18 mouse cellular contexts compared by ENCODE assay signal in the genomic region with DNA sequence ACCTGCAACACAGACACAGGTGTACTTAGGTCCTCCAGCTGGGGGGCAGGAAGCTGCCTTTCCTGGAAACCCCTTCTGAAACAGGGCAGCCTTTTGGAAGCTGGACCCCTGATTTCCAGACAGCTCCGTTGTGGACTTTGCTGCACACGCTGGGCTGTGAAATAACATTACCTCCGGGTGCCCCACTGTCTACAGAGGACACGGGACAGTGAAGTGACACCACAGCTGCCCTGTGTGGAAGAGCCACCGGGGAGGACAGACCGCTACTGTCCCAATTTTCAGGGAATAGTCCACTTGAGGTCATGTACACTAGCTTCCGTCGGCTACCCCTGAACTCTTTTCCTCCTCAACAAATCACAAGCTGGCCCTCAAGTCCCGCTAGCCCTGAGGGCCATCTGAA. TPM values are rescaled to one million over a fixed set of nuclear protein-coding genes. Genes with fewer than 3 reads are reported as not detected.
DNase-seq lines count a peak whose midpoint lies in the region; ATAC-seq and TF ChIP-seq lines count a peak whose summit lies in the region.
"Had no signal": no experiment of that assay in that cellular context is flagged by ENCODE, and none has a peak within 500 bp of the region (broad histone marks: within the 10 kb centered on the region; RNA-seq: fewer than 3 reads in every experiment).

No protein-coding gene starts in this region.

- 80% methylated on average over 9 of the region's 9 CpGs for WGBS in heart, postnatal 0 days
- WGBS in midbrain, embryonic 10.5 days = 38% methylated on average over 9 of the region's 9 CpGs
- 55% methylated on average over 9 of the region's 9 CpGs for WGBS in midbrain, embryonic 15.5 days
- 28% methylated on average over 9 of the region's 9 CpGs for WGBS in limb, embryonic 11.5 days
- 62% methylated on average over 9 of the region's 9 CpGs for WGBS in liver, embryonic 15.5 days (ENCODE audit: insufficient replicate concordance)

- peak overlapping the region; percentile 1; the same call in 1 of the 2 replicates for H3K27ac ChIP-seq in heart, postnatal 0 days (ENCODE audit: low read depth)
- H3K27ac ChIP-seq in midbrain, embryonic 10.5 days (replicated peaks) = peak overlapping the region; percentile 84
- no peak overlapping the region for H3K27ac ChIP-seq in midbrain, embryonic 15.5 days
- peak overlapping the region; percentile 30; the same call in 1 of the 2 replicates for H3K27ac ChIP-seq in limb, embryonic 11.5 days (replicated peaks; ENCODE audit: low read depth, low read length)
- no peak overlapping the region for H3K27ac ChIP-seq in liver, embryonic 15.5 days (replicated peaks)

- no peak for TF ChIP-seq EP300 in heart, postnatal 0 days (IDR thresholded peaks at IDR 0.05; ENCODE audit: low read depth)

- DNase-seq in heart, postnatal 0 days (ENCODE audit: low spot score) = no peak
- DNase-seq in heart, adult 11 months = no peak
- no peak for DNase-seq in midbrain, embryonic 10.5 days (ENCODE audit: low spot score)
- no peak for DNase-seq in limb, embryonic 11.5 days (ENCODE audit: low spot score)
- DNase-seq in spleen, adult 12 weeks (ENCODE audit: low spot score) = no peak
- DNase-seq: adrenal gland, adult 2 months; cerebellum, adult 18-20 months; left cerebral cortex, postnatal 4 days; lung, postnatal 10 days had no signal

- no peaks in the 10 kb centered on the region for H3K9me3 ChIP-seq in heart, postnatal 0 days (replicated peaks; ENCODE audit: control insufficient read depth, low read length)
- H3K9me3 ChIP-seq in midbrain, embryonic 10.5 days (replicated peaks) = peaks cover 4% of the 10 kb centered on the region; the same call in 1 of the 2 replicates
- no peaks in the 10 kb centered on the region for H3K9me3 ChIP-seq in midbrain, embryonic 15.5 days
- H3K9me3 ChIP-seq in limb, embryonic 11.5 days (ENCODE audit: control insufficient read depth, low read length) = no peaks in the 10 kb centered on the region
- no peaks in the 10 kb centered on the region for H3K9me3 ChIP-seq in liver, embryonic 15.5 days (replicated peaks)

- H3K4me1 ChIP-seq in heart, postnatal 0 days (ENCODE audit: control insufficient read depth, insufficient read depth) = 0 out of 2 replicates have a peak, but pooled peaks cover 6% of the 10 kb centered on the region
- H3K4me1 ChIP-seq in midbrain, embryonic 10.5 days = peaks cover 88% of the 10 kb centered on the region
- peaks cover 10% of the 10 kb centered on the region; the same call in 1 of the 2 replicates for H3K4me1 ChIP-seq in midbrain, embryonic 15.5 days
- peaks cover 18% of the 10 kb centered on the region for H3K4me1 ChIP-seq in limb, embryonic 11.5 days (ENCODE audit: control insufficient read depth, insufficient read depth, low read length)
- peaks cover 20% of the 10 kb centered on the region for H3K4me1 ChIP-seq in liver, embryonic 15.5 days (replicated peaks)

- H3K9ac ChIP-seq in heart, postnatal 0 days (replicated peaks; ENCODE audit: low read depth, low read length) = no peak overlapping the region
- no peak overlapping the region for H3K9ac ChIP-seq in midbrain, embryonic 15.5 days
- 0 out of 2 replicates have a peak overlapping the region, but pooled peaks have one; percentile 4 for H3K9ac ChIP-seq in limb, embryonic 11.5 days (ENCODE audit: low read length)
- H3K9ac ChIP-seq in liver, embryonic 15.5 days = no peak overlapping the region

- no peak for ATAC-seq in heart, postnatal 0 days (ENCODE audit: insufficient read depth, low read depth)
- no peak for ATAC-seq in midbrain, embryonic 15.5 days (replicated peaks)
- no peak for ATAC-seq in limb, embryonic 11.5 days (ENCODE audit: insufficient number of reproducible peaks, low FRiP score, low TSS enrichment, low read depth)
- no peak for ATAC-seq in liver, embryonic 15.5 days (ENCODE audit: insufficient read depth)
- ATAC-seq: intestine, embryonic 16.5 days had no signal

- H3K4me3 ChIP-seq in heart, postnatal 0 days (ENCODE audit: low read depth, low read length) = no peak overlapping the region
- peak overlapping the region; percentile 46 for H3K4me3 ChIP-seq in midbrain, embryonic 10.5 days
- H3K4me3 ChIP-seq in midbrain, embryonic 15.5 days = no peak overlapping the region
- no peak overlapping the region for H3K4me3 ChIP-seq in limb, embryonic 11.5 days (ENCODE audit: low read depth, low read length)
- no peak overlapping the region for H3K4me3 ChIP-seq in liver, embryonic 15.5 days (replicated peaks)

- H3K36me3 ChIP-seq in heart, postnatal 0 days (replicated peaks; ENCODE audit: control insufficient read depth, insufficient read depth, low read length) = no peaks in the 10 kb centered on the region
- peaks cover 45% of the 10 kb centered on the region for H3K36me3 ChIP-seq in midbrain, embryonic 10.5 days
- H3K36me3 ChIP-seq in midbrain, embryonic 15.5 days (replicated peaks) = no peaks in the 10 kb centered on the region
- H3K36me3 ChIP-seq in limb, embryonic 11.5 days (ENCODE audit: control insufficient read depth, insufficient read depth, low read length) = no peaks in the 10 kb centered on the region
- no peaks in the 10 kb centered on the region for H3K36me3 ChIP-seq in liver, embryonic 15.5 days (replicated peaks)

- H3K27me3 ChIP-seq in heart, postnatal 0 days (ENCODE audit: control insufficient read depth, insufficient read depth, low read length) = no peaks in the 10 kb centered on the region
- no peaks in the 10 kb centered on the region for H3K27me3 ChIP-seq in midbrain, embryonic 10.5 days (ENCODE audit: low read depth, poor library complexity, severe bottlenecking)
- H3K27me3 ChIP-seq in midbrain, embryonic 15.5 days (replicated peaks) = no peaks in the 10 kb centered on the region
- H3K27me3 ChIP-seq in limb, embryonic 11.5 days (ENCODE audit: control insufficient read depth, insufficient read depth, low read length) = no peaks in the 10 kb centered on the region
- H3K27me3 ChIP-seq in liver, embryonic 15.5 days = no peaks in the 10 kb centered on the region

- no peak for TF ChIP-seq CTCF in heart, postnatal 0 days (IDR thresholded peaks at IDR 0.05; ENCODE audit: low read depth)

- no peak overlapping the region for H3K4me2 ChIP-seq in heart, postnatal 0 days (ENCODE audit: low read depth, low read length)
- no peak overlapping the region for H3K4me2 ChIP-seq in midbrain, embryonic 15.5 days
- H3K4me2 ChIP-seq in limb, embryonic 11.5 days (ENCODE audit: low read depth, severe bottlenecking) = no peak overlapping the region
- peak overlapping the region; percentile 27; the same call in 1 of the 2 replicates for H3K4me2 ChIP-seq in liver, embryonic 15.5 days

RNA-seq across cellular contexts. Expression of a gene that starts 15.9 kb away (rescaled TPM):
- total RNA-seq in heart, postnatal 0 days (2014; rRNA removed; ENCODE audit: low replicate concordance) = 8.5 and 17.9 TPM in 2 replicates
- polyA plus RNA-seq in heart, postnatal 0 days (2015; fragmentation: Nextera tagmentation; extraction: Ambion mirVana) = 3.0 and 3.3 TPM in 2 replicates
- polyA plus RNA-seq in midbrain, embryonic 10.5 days (2016; fragmentation: Nextera tagmentation; extraction: Ambion mirVana) = 28.5 and 32.0 TPM in 2 replicates
- 6.5 and 7.4 TPM in 2 replicates for polyA plus RNA-seq in midbrain, embryonic 15.5 days (2015; fragmentation: Nextera tagmentation; extraction: Ambion mirVana)
- 5.7 and 6.0 TPM in 2 replicates for polyA plus RNA-seq in limb, embryonic 11.5 days (2014; fragmentation: Nextera tagmentation; extraction: Ambion mirVana)
- polyA plus RNA-seq in liver, embryonic 15.5 days (2015; fragmentation: Nextera tagmentation; extraction: Ambion mirVana) = 1.6 and 1.9 TPM in 2 replicates
- total RNA-seq: MEL had no signal

RNA-seq across cellular contexts. Expression of a gene that starts 44.9 kb away (rescaled TPM):
- total RNA-seq in heart, postnatal 0 days (2014; rRNA removed; ENCODE audit: low replicate concordance) = 0.31 and 1.3 TPM in 2 replicates
- polyA plus RNA-seq in heart, postnatal 0 days (2015; fragmentation: Nextera tagmentation; extraction: Ambion mirVana) = 0.41 and 0.97 TPM in 2 replicates
- 3.4 and 3.9 TPM in 2 replicates for polyA plus RNA-seq in midbrain, embryonic 10.5 days (2016; fragmentation: Nextera tagmentation; extraction: Ambion mirVana)
- 20.0 and 21.9 TPM in 2 replicates for polyA plus RNA-seq in midbrain, embryonic 15.5 days (2015; fragmentation: Nextera tagmentation; extraction: Ambion mirVana)
- 1.0 and 1.3 TPM in 2 replicates for polyA plus RNA-seq in limb, embryonic 11.5 days (2014; fragmentation: Nextera tagmentation; extraction: Ambion mirVana)
- 11.3 and 14.2 TPM in 2 replicates for polyA plus RNA-seq in liver, embryonic 15.5 days (2015; fragmentation: Nextera tagmentation; extraction: Ambion mirVana)
- total RNA-seq: common myeloid progenitor, adult 5-6 weeks; granulocyte monocyte progenitor cell, adult 5-6 weeks; hematopoietic stem cell, adult 5-6 weeks; megakaryocyte-erythroid progenitor cell, adult 5-6 weeks had no signal

RNA-seq across cellular contexts. Expression of a gene that starts 58.0 kb away (rescaled TPM):
- not detected in 2 replicates for total RNA-seq in heart, postnatal 0 days (2014; rRNA removed; ENCODE audit: low replicate concordance)
- polyA plus RNA-seq in heart, postnatal 0 days (2015; fragmentation: Nextera tagmentation; extraction: Ambion mirVana) = 0.07 and 0.52 TPM in 2 replicates
- polyA plus RNA-seq in midbrain, embryonic 10.5 days (2016; fragmentation: Nextera tagmentation; extraction: Ambion mirVana) = not detected in 2 replicates
- 0.18 TPM in 1 of 2 replicates, not detected in the other for polyA plus RNA-seq in midbrain, embryonic 15.5 days (2015; fragmentation: Nextera tagmentation; extraction: Ambion mirVana)
- polyA plus RNA-seq in limb, embryonic 11.5 days (2014; fragmentation: Nextera tagmentation; extraction: Ambion mirVana) = not detected in 2 replicates
- polyA plus RNA-seq in liver, embryonic 15.5 days (2015; fragmentation: Nextera tagmentation; extraction: Ambion mirVana) = 0.66 and 0.84 TPM in 2 replicates
- total RNA-seq: common myeloid progenitor, adult 5-6 weeks; granulocyte monocyte progenitor cell, adult 5-6 weeks; hematopoietic stem cell, adult 5-6 weeks; left cerebral cortex, postnatal 4 days; megakaryocyte-erythroid progenitor cell, adult 5-6 weeks had no signal
- polyA plus RNA-seq: forebrain, embryonic 11.5 days had no signal

Comparison
In these comparisons a context has a peak if more than half of its experiments do, and no peak if none do; other contexts are left out.
1. H3K27ac ChIP-seq: peak in heart, postnatal 0 days (single experiment), midbrain, embryonic 10.5 days (single experiment) and limb, embryonic 11.5 days (single experiment); none in midbrain, embryonic 15.5 days (single experiment) and liver, embryonic 15.5 days (single experiment).